Mouse (Mus musculus): ENCODE measurements around the gene Hcn1. TPM values are rescaled to one million over a fixed set of nuclear protein-coding genes. Genes with fewer than 3 reads are reported as not detected.

The Hcn1 gene
- polyA plus RNA-seq, 1 experiment from 2014 or later: 0.04 TPM

DNA sequence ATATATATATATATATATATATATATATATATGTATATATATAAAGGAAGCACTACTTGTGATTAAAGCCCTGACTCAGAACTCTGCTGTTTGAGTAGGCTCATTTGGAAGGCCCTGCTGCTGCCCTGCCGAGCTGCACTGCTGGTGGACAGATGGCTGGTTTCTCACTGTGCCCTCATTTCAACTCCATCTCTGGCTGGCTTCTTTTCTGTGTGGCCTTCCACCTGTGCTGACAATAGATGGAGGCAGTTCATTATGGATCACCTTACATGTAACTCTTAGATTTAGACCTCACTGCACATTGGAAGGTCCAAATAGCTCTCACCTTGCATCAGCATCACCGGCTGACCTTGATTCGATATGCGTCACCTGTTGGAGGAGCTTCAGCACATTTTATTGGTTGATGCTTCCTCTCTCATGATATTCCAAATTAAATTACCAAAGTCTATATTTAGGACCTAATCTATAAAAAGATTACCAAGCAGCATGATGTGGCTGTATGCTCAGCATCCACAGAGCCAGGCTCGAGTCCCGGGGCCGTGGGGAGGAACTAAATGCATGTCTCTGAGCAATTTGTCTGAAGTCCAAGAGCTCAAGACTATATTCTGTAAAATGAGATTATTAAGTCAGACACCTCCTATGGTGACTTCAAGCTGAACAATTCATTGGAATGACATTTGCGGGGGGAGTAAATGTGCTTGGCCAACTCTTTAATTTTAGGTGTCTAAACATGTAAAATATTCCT, 338.6 kb downstream of the Hcn1 start:
- no peak overlapping the region for H3K4me2 ChIP-seq
- H3K9me3 ChIP-seq (ENCODE audit: control insufficient read depth, low read length): no peaks in the 10 kb centered on the region
- WGBS: 93% methylated on average over 8 of the region's 8 CpGs
- H3K4me1 ChIP-seq (replicated peaks; ENCODE audit: control insufficient read depth, insufficient read depth, low read length): no peaks in the 10 kb centered on the region
- no peaks in the 10 kb centered on the region for H3K36me3 ChIP-seq (ENCODE audit: control insufficient read depth, insufficient read depth, low read length)
- no peaks in the 10 kb centered on the region for H3K27me3 ChIP-seq (replicated peaks; ENCODE audit: control insufficient read depth, insufficient read depth, low read length)
- ATAC-seq (replicated peaks; ENCODE audit: low FRiP score): no peak
- H3K4me3 ChIP-seq (ENCODE audit: low read depth, low read length): no peak overlapping the region
- DNase-seq (ENCODE audit: low spot score): no peak
- no peak overlapping the region for H3K27ac ChIP-seq (ENCODE audit: low read depth, low read length)
- no peak overlapping the region for H3K9ac ChIP-seq (ENCODE audit: low read depth, low read length)

DNA sequence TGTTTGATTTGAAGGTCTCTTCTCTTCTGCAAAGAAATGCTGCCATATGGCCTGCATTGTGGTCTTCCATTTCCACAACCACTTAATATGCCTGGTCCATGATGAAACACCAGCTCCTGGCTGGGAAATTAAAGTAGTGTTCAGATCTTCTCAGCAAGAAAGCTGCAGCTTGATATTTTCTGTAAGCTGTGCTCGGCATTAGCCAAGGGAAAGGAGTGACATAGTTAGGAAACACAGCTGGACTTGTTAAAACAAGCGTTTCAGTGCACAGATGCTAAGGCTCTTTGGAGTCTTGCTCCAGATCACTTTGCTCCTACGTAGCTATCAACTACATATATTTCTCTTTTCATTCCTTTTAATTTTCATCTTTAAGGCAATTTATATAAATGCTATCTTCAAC, 344.7 kb downstream of the Hcn1 start:
- no peak overlapping the region for H3K9ac ChIP-seq (ENCODE audit: low read depth, low read length)
- H3K9me3 ChIP-seq (ENCODE audit: control insufficient read depth, low read length): no peaks in the 10 kb centered on the region
- ATAC-seq (replicated peaks; ENCODE audit: low FRiP score) (no peak), DNase-seq (ENCODE audit: low spot score) (no peak)
- no peak overlapping the region for H3K27ac ChIP-seq (ENCODE audit: low read depth, low read length)
- H3K27me3 ChIP-seq (replicated peaks; ENCODE audit: control insufficient read depth, insufficient read depth, low read length): no peaks in the 10 kb centered on the region
- no peaks in the 10 kb centered on the region for H3K4me1 ChIP-seq (replicated peaks; ENCODE audit: control insufficient read depth, insufficient read depth, low read length)
- no peaks in the 10 kb centered on the region for H3K36me3 ChIP-seq (ENCODE audit: control insufficient read depth, insufficient read depth, low read length)
- H3K4me2 ChIP-seq: no peak overlapping the region
- H3K4me3 ChIP-seq (ENCODE audit: low read depth, low read length): no peak overlapping the region
- WGBS: 79% methylated on average over 3 of the region's 3 CpGs

DNA sequence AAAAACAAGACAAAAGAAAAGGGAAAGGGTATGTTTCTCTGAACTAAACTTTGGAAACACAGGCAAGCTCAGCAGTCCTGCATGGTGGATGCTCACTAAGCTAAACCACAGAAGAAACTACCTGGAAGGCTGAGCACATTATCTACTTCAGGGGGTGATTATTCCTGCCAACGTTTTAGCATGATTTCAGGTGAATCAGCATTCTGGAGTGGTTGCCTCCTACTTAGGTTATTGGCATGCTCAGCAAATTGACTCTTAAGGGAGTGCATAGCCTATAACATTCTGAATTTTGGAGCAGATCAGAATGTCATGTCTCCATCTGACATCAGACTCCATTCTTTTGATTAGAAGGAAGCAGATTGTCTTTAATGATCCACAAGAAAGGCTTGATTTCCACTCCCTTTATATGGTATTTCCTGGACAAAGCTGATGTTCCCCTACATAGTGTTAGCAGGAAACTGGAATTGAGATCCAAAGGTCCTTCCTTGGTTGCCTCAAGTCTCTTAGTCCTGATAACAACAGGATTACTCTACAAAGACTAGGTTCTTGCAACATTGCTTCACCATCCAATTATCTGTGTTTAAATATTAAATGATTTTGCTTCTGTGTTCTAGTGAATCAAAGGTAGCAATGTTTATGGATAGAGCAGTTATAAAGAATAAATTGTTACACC, 345.7 kb downstream of the Hcn1 start:
- 52% methylated on average over 1 of the region's 1 CpGs for WGBS
- Histone ChIP-seq H3K4me3 (ENCODE audit: low read depth, low read length) (no peak overlapping the region), H3K27me3 (replicated peaks; ENCODE audit: control insufficient read depth, insufficient read depth, low read length) (no peaks in the 10 kb centered on the region), H3K9me3 (ENCODE audit: control insufficient read depth, low read length) (no peaks in the 10 kb centered on the region), H3K27ac (ENCODE audit: low read depth, low read length) (no peak overlapping the region), H3K36me3 (ENCODE audit: control insufficient read depth, insufficient read depth, low read length) (no peaks in the 10 kb centered on the region), H3K4me2 (no peak overlapping the region), H3K9ac (ENCODE audit: low read depth, low read length) (no peak overlapping the region), H3K4me1 (replicated peaks; ENCODE audit: control insufficient read depth, insufficient read depth, low read length) (no peaks in the 10 kb centered on the region)
- ATAC-seq (replicated peaks; ENCODE audit: low FRiP score) (no peak), DNase-seq (ENCODE audit: low spot score) (no peak)

DNA sequence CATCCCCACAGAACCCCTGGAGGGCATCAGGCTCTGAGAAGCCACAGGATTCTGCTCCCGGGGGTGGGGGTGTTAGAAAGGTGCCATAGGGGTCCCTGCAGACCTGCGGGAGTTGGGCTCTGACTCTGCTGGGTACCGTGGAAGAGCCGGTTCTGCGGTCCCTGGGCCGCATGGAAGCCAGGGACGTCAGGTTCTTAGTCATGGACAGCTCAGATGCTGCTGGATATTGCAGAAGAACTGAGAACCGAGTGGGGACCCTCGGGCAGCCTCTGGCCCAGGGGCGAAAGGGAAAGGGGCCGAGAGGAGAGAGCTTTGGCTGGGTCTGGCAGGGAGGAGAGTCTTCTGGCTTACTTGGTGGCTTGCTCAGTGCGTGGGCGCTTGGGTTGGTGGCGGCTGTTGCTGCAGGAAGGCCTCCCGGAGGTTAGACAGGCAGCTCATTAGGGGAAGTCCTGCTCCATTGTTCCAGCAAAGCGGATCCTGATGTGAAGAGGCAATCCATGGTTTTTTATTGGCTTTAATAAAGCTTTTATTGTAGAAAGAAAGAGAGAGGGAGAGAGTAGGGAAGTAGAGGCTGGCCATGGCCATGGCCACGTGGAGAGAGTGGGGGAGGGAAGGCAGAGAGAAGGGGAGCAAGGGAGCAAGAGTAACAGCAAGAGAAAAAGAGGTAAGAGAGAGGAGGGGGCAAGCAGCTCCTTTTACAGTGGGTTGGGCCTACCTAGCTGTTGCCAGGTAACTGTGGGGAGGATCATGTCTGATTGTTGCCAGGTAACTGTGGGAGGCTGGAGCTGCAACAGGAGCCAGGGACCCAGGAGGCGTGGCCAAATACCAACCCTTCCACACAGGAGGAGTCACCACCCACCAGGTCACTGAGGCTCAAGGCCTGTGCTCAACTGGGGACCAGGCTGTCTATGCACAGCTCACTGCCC, 356.6 kb downstream of the Hcn1 start:
- H3K27me3 ChIP-seq (replicated peaks; ENCODE audit: control insufficient read depth, insufficient read depth, low read length): no peaks in the 10 kb centered on the region
- H3K4me3 ChIP-seq (ENCODE audit: low read depth, low read length): no peak overlapping the region
- ATAC-seq (replicated peaks; ENCODE audit: low FRiP score): peak; percentile 57
- DNase-seq (ENCODE audit: low spot score): no peak
- WGBS: 12% methylated on average over 18 of the region's 18 CpGs
- H3K9ac ChIP-seq (ENCODE audit: low read depth, low read length): no peak overlapping the region
- H3K27ac ChIP-seq (ENCODE audit: low read depth, low read length): no peak overlapping the region
- H3K9me3 ChIP-seq (ENCODE audit: control insufficient read depth, low read length): no peaks in the 10 kb centered on the region
- H3K4me2 ChIP-seq: peak overlapping the region; percentile 35
- H3K4me1 ChIP-seq (replicated peaks; ENCODE audit: control insufficient read depth, insufficient read depth, low read length): no peaks in the 10 kb centered on the region
- no peaks in the 10 kb centered on the region for H3K36me3 ChIP-seq (ENCODE audit: control insufficient read depth, insufficient read depth, low read length)

DNA sequence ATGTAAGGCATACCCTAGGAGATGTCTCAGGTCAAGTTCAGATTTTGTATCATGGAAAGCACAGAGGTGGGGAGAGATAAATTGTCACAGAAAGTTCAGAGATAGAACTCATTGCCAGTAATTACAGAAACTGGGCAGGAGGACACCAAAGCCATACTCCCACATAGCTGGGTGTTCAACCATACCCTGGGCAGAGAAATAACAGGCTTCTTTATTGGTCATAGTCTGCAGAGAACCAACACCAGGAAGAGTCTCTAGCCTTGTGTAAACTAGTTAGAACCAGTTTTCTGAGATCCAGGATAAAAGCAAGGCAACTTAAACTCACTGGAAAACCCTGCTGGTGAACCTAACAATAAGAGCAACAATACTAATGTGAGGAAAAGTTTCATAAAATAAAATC, 362.5 kb downstream of the Hcn1 start:
- Histone ChIP-seq H3K4me1 (replicated peaks; ENCODE audit: control insufficient read depth, insufficient read depth, low read length) (no peaks in the 10 kb centered on the region), H3K27ac (ENCODE audit: low read depth, low read length) (no peak overlapping the region), H3K9ac (ENCODE audit: low read depth, low read length) (no peak overlapping the region), H3K27me3 (replicated peaks; ENCODE audit: control insufficient read depth, insufficient read depth, low read length) (no peaks in the 10 kb centered on the region), H3K36me3 (ENCODE audit: control insufficient read depth, insufficient read depth, low read length) (no peaks in the 10 kb centered on the region), H3K4me3 (ENCODE audit: low read depth, low read length) (no peak overlapping the region), H3K9me3 (ENCODE audit: control insufficient read depth, low read length) (no peaks in the 10 kb centered on the region), H3K4me2 (no peak overlapping the region)
- ATAC-seq (replicated peaks; ENCODE audit: low FRiP score): no peak
- DNase-seq (ENCODE audit: low spot score): no peak

DNA sequence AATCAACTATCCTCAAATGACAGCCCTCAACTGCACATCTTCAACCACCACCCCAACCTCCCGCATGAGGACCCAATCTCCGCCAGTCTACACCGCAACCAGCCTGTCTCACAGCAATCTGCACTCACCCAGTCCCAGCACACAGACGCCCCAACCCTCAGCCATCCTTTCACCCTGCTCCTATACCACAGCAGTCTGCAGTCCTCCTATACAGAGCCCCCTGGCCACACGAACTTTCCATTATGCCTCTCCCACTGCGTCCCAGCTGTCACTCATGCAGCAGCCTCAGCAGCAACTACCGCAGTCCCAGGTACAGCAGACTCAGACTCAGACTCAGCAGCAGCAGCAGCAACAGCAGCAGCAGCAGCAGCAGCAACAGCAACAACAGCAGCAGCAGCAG, 373.3 kb downstream of the Hcn1 start:
- ATAC-seq (replicated peaks; ENCODE audit: low FRiP score) (0 out of 2 replicates have a peak, but pooled peaks have one; percentile 34), DNase-seq (ENCODE audit: low spot score) (no peak)
- 62% methylated on average over 7 of the region's 7 CpGs for WGBS
- Histone ChIP-seq H3K9me3 (ENCODE audit: control insufficient read depth, low read length) (no peaks in the 10 kb centered on the region), H3K36me3 (ENCODE audit: control insufficient read depth, insufficient read depth, low read length) (no peaks in the 10 kb centered on the region), H3K4me2 (no peak overlapping the region), H3K9ac (ENCODE audit: low read depth, low read length) (no peak overlapping the region), H3K4me3 (ENCODE audit: low read depth, low read length) (no peak overlapping the region), H3K27ac (ENCODE audit: low read depth, low read length) (no peak overlapping the region), H3K27me3 (replicated peaks; ENCODE audit: control insufficient read depth, insufficient read depth, low read length) (no peaks in the 10 kb centered on the region), H3K4me1 (replicated peaks; ENCODE audit: control insufficient read depth, insufficient read depth, low read length) (no peaks in the 10 kb centered on the region)

DNA sequence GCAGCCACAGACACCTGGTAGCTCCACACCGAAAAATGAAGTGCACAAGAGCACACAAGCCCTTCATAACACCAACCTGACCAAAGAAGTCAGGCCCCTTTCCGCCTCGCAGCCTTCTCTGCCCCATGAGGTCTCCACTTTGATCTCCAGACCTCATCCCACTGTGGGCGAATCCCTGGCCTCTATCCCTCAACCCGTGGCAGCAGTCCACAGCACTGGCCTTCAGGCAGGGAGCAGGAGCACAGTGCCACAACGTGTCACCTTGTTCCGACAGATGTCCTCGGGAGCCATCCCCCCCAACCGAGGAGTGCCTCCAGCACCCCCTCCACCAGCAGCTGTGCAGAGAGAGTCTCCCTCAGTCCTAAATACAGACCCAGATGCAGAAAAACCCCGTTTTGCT, 373.7 kb downstream of the Hcn1 start:
- H3K4me3 ChIP-seq (ENCODE audit: low read depth, low read length): no peak overlapping the region
- no peaks in the 10 kb centered on the region for H3K27me3 ChIP-seq (replicated peaks; ENCODE audit: control insufficient read depth, insufficient read depth, low read length)
- DNase-seq (ENCODE audit: low spot score) (no peak), ATAC-seq (replicated peaks; ENCODE audit: low FRiP score) (no peak)
- 60% methylated on average over 10 of the region's 10 CpGs for WGBS
- H3K9me3 ChIP-seq (ENCODE audit: control insufficient read depth, low read length): no peaks in the 10 kb centered on the region
- H3K9ac ChIP-seq (ENCODE audit: low read depth, low read length): no peak overlapping the region
- no peak overlapping the region for H3K4me2 ChIP-seq
- no peaks in the 10 kb centered on the region for H3K4me1 ChIP-seq (replicated peaks; ENCODE audit: control insufficient read depth, insufficient read depth, low read length)
- H3K27ac ChIP-seq (ENCODE audit: low read depth, low read length): no peak overlapping the region
- H3K36me3 ChIP-seq (ENCODE audit: control insufficient read depth, insufficient read depth, low read length): no peaks in the 10 kb centered on the region

DNA sequence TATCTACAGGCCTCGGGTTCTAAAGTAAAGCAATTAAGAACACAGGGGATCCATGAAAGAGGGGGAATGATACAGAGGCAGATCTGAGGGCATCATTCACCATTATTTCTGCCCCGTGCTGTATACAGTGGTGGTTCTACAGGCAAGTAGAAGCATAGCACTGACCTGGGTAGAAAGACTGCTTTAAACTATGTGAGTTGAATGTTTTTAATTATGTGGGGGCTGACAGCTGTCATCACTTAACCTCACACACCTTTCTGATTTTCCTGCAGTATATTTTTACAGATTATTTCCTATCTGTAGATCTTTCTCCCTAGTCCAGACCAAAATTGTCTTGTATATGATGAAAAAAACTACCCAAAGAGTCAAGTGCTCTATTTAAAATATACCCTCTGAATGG, 382.2 kb downstream of the Hcn1 start:
- DNase-seq (ENCODE audit: low spot score) (no peak), ATAC-seq (replicated peaks; ENCODE audit: low FRiP score) (no peak)
- Histone ChIP-seq H3K9me3 (ENCODE audit: control insufficient read depth, low read length) (no peaks in the 10 kb centered on the region), H3K9ac (ENCODE audit: low read depth, low read length) (no peak overlapping the region), H3K27me3 (replicated peaks; ENCODE audit: control insufficient read depth, insufficient read depth, low read length) (no peaks in the 10 kb centered on the region), H3K27ac (ENCODE audit: low read depth, low read length) (no peak overlapping the region), H3K36me3 (ENCODE audit: control insufficient read depth, insufficient read depth, low read length) (no peaks in the 10 kb centered on the region), H3K4me1 (replicated peaks; ENCODE audit: control insufficient read depth, insufficient read depth, low read length) (no peaks in the 10 kb centered on the region), H3K4me2 (no peak overlapping the region), H3K4me3 (ENCODE audit: low read depth, low read length) (no peak overlapping the region)
- WGBS: 60% methylated on average over 2 of the region's 2 CpGs

All from liver, embryonic 11.5 days (tissue).